ENCODE assay signal across 12 mouse cellular contexts in the genomic region with DNA sequence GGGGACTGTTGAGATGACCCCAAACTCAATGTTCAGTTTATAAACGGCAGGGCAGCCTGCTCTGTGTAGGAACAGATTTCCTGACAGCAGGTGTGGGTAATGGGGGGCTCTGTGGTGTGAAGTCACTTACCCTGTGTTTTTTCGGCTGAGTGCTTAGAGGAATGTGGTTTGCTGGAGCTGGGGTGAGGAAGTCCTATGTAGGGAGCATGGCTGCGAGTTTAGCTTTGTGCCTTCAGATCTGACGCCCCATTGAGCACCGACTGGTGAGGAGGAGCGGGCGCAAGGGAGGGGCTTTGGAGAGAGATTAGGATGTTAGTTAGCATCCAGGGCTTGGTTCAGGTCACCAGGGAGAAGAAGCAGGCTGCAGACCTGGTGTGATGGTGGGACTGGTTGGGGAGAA.
"Had no signal": no experiment of that assay in that cellular context is flagged by ENCODE, and none has a peak within 500 bp of the region (broad histone marks: within the 10 kb centered on the region; RNA-seq: fewer than 3 reads in every experiment).

No protein-coding gene starts in this region.

- H3K27me3 ChIP-seq: hindbrain, embryonic 15.5 days; limb, embryonic 13.5 days; midbrain, embryonic 13.5 days had no signal

- H3K4me2 ChIP-seq: hindbrain, embryonic 15.5 days; limb, embryonic 13.5 days; midbrain, embryonic 13.5 days had no signal

- H3K4me3 ChIP-seq: hindbrain, embryonic 15.5 days; layer of hippocampus, adult 2 months; limb, embryonic 13.5 days; midbrain, embryonic 13.5 days had no signal

- H3K27ac ChIP-seq: hindbrain, embryonic 15.5 days; layer of hippocampus, adult 2 months; limb, embryonic 13.5 days; liver, embryonic 14.5 days; midbrain, embryonic 13.5 days; stomach, postnatal 0 days had no signal

- ATAC-seq: intestine, postnatal 0 days; lung, postnatal 0 days; midbrain, embryonic 13.5 days had no signal

- DNase-seq: kidney, postnatal 14 days; left cerebral cortex, postnatal 4 days; lung, adult 2 months; lung, postnatal 36 days had no signal

- H3K9ac ChIP-seq: hindbrain, embryonic 15.5 days; limb, embryonic 13.5 days; liver, embryonic 14.5 days; midbrain, embryonic 13.5 days had no signal

- H3K9me3 ChIP-seq: hindbrain, embryonic 15.5 days; limb, embryonic 13.5 days; midbrain, embryonic 13.5 days had no signal
